Mouse (Mus musculus): ENCODE measurements around the gene Zan.
"Not testable (repeated sequence)": the region's sequence is repeated elsewhere in the genome, so short reads cannot be mapped to it uniquely, and the experiment has no call there.

The Zan gene

GRCm38 (mm10) chr5:137501709-137502666 is 25.1 kb upstream of the Zan start, which contains the start of gene Pop7:
Gene Pop7 (minus strand): TSS chr5:137502518.
- DNase-seq (ENCODE audit: low spot score in 2 of 2) = peak; percentile 99 to 100

DNA sequence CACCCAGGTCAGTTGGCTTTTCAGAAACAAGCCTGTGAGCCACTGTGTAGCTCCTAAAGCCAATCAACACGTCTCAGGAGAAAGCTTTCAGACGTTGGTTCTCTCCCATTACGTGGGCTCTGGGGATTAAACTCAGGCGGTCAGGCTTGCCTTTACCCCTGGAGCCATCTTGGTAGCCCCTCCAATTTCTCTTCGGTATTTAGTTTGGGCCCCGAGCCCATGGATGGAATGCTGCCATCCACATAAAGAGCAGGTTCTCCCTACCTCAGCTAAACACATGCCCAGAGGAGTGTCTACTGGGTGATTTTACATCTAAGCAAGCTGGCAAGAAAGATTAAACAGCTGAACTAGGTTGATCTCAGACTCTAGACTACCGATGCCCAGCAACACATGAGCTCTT is 23.3 kb upstream of the Zan start:
- no peak for DNase-seq (ENCODE audit: low spot score in 2 of 2)

DNA sequence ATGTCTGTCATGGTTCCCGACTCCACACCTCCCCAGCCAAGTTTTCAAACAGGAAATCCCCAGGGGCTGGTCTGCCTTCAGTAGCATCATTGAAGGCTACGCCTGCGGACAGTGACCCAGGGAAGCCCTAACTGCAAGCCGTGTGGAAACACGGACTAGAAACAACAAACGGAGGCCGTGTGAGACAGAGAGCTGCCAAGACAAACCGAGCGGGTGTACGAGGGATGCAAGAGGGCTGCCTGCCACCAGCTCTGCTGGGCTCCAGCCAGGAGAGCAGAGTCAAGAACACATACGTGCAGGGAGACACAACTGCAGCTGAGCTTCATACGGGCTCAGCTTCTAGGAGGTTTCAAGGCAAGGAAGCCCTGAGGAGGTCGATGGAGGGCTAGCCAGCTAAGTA is 17.0 kb upstream of the Zan start:
- no peak for DNase-seq (ENCODE audit: low spot score in 2 of 2)

GRCm38 (mm10) chr5:137491559-137491958 is 14.7 kb upstream of the Zan start:
- no peak for DNase-seq (ENCODE audit: low spot score in 2 of 2)

GRCm38 (mm10) chr5:137487616-137488015 is 10.8 kb upstream of the Zan start:
- DNase-seq (ENCODE audit: low spot score in 2 of 2) = no peak

DNA sequence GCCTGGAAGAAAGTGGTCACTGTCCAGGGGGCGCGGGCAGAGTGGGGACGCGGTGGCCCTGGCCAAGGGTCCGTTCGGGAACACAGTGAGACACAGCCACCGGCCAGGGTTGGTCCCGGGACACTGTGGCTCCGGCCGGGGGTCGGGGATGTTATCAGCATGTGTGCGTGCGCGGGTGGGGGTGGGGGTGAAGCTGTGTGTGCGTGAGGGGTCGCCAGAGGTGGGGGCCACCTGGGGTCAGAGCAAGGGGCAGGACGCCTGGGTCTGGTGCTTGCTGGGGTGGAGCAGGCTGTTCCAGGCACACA is 8.9 kb upstream of the Zan start:
- DNase-seq (ENCODE audit: low spot score in 2 of 2) = no peak

DNA sequence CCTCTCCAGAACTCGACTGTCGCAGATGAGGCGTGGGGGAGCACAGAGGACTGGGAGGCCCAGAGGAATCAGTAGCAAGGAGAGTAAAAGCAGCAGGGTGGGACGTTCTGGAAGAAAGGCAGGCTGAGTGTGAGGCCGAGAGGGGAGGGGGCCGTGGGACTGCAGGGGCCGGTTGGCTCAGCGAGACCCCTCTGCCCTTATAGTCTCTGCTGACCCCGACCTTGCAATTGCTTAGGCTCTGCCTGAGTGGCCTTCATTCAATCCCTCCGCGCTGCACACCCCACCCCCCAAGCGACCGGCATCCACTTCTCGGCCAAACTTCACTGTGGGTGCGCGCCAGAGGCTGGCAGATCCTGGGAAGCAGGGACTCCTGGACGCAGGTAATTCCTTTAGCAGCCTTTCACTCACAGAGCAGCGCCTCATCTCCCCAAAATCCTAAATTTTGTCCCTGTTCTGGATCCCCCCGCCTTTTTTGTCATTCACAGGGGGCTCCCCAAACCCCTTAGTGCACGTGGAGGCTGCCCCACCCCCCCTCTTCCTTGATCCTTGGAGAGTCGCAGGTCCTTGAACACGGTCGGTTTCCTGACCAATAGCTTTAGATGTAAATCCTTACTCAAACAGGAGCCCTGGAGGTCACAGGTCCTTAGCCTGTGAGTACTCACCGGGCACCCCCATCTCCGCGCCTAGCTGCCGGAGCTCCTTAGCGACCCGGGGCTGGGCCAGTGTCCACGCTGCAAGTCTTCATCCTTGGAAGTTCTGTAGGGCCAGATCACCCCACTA is 8.4 kb upstream of the Zan start:
- no peak for DNase-seq (ENCODE audit: low spot score in 2 of 2)

DNA sequence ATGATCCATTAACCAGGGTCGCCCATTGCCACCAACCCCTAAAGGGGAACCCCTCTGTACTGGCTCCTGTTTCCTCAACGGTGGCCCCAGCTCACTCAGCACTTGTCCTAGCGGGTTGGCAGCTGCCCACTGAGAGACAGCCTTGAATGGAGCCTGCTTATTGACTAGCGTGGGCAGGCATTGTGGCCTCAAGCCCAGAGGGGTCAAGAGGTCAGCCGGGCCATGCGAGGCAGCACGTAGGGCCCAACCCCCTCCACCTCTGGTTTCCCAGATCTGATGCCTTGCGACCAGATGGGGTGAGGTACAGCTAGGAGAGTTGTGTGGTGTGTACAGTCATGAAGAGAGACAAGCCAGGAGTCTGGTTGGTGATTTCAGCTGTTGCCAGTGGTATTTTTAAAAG is 5.0 kb upstream of the Zan start:
- DNase-seq (ENCODE audit: low spot score in 2 of 2) = no peak

DNA sequence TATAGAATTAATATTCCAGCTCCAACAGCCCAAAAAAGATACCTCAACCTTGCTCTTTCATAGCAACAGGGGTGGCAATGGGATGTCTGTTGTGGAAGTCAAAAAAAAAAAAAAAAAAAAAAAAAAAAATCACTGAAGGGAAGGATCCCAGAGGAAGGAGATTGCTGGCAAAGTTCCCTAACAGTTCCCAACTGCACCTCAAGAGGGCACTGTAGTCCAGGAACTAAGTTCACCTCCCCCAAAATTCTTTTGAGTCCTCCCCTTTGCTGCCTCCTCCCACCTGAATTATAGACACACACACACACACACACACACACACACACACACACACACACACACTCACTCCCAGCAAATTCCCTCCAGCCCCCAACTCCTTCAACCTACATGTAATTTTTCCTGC is 4.3 kb upstream of the Zan start:
- DNase-seq (ENCODE audit: low spot score in 2 of 2) = peak; percentile 44 to 50

GRCm38 (mm10) chr5:137474351-137474750 is 2.5 kb downstream of the Zan start:
- DNase-seq (ENCODE audit: low spot score in 2 of 2) = no peak

GRCm38 (mm10) chr5:137472252-137472904 is 4.5 kb downstream of the Zan start:
- no peak for DNase-seq (ENCODE audit: low spot score in 2 of 2)

DNA sequence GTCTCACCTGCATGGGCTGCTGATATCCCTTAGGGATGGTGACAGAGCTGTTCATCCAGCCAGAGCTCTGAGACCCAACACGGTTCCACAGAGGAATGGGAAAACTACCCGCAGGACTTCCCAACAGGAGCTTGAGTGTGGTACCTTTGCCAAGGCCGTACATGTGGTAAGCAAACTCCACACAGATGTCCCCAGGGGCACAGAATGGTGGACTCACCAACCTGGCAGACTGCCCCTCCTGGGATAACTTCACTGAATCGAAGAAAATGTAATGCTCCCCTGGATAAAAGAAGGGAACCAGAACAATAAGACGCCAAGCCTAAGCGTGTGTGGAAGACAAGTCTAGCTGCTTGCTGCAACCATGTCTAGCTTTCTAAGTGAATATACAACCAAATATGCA is 9.9 kb downstream of the Zan start:
- DNase-seq (ENCODE audit: low spot score in 2 of 2) = no peak

DNA sequence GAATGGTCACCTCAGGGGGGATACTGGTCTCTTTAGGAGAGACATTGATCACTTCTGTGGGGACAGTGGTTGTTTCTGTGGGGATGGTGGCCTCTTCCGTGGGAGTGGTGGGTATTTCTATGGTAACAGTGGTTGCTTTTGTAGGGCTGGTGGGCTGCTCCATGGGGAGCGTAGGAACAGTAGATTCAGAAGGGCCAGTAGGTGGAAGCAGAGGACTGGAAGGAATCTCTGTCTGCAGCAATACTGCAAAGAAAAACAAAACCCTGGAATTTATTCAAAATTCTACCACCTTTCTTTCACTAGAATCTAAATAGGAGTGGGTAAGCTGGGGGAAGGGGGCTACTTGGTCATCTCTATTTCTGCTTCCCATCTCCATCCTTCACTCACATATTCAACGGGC is 11.8 kb downstream of the Zan start:
- DNase-seq (ENCODE audit: low spot score in 2 of 2) = no peak

- no peak for DNase-seq (ENCODE audit: low spot score in 2 of 2)
Observed at GRCm38 (mm10) chr5:137455866-137456591, 20.8 kb downstream of the Zan start.

DNA sequence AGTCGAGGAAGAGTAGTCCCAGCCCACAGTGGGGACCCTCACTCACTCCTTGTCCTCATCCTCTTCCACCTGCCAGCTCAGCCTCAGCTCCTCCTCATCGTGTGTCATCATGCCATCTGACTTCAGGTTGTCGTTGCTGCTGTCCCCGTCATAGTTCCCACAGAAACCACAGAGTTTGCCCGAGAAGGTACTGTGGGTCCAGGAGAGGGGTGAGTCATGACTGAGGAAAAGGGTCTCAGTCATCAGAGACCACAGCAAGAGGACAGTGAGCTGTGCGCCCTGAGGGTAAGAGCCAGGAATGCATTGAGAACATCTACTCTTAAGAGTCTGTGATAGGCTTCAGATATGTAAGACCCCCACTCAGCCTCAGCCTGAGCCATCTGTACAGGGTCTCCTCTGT is 21.7 kb downstream of the Zan start:
- DNase-seq (ENCODE audit: low spot score in 2 of 2) = no peak

GRCm38 (mm10) chr5:137445536-137445935 is 31.3 kb downstream of the Zan start:
- no peak for DNase-seq (ENCODE audit: low spot score in 2 of 2)

DNA sequence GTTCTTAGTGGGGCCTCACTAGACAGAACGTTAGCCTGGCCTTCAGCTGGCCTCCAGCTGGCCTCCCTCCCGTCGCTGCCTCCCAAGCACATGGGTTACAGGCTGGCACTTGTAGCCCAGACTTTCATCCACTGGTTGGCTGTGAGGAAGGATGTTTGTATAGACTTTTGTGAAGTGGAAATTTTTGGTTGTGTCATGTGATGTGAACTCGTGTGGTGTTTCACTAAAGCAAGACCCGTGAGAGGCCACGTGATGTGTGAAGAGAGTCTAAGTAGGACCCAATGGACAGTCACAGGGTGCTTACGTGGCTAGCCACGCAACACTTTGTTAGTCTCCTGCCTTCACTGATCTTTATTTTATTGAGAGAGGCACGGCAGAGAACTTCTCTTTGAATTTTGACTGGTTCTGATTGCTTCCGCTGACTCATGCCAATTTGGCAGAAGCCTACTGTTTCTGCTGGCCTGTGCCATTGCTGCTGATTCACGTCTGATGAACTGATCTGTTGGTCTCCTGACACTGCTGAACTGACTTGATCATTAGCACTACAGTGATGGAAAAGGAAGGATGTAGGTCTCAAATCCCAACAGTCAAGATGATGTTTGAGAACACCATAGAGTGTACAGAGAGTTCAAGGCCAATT is 36.5 kb downstream of the Zan start:
- no peak for DNase-seq (ENCODE audit: low spot score in 2 of 2)

DNA sequence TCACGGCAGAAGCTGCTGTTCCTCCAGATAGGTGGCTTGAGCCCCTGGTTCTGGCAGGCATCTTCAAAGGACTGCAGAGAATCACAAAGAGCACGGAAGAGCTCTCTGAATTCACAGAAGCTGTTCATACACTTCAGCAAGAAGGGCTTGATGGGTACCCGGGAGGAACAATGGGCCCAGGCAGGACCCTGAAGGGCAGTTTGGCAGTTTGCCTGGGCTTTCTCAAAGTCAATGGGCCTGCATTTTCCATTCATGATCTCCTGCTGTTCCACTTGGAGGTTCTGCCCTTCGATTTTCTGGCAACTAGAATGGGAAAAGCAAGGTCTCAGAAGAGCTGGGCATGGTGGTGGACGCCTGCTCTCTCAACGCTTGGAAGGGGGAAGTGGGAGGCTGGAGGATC is 43.0 kb downstream of the Zan start:
- DNase-seq (ENCODE audit: low spot score in 2 of 2) = no peak

DNA sequence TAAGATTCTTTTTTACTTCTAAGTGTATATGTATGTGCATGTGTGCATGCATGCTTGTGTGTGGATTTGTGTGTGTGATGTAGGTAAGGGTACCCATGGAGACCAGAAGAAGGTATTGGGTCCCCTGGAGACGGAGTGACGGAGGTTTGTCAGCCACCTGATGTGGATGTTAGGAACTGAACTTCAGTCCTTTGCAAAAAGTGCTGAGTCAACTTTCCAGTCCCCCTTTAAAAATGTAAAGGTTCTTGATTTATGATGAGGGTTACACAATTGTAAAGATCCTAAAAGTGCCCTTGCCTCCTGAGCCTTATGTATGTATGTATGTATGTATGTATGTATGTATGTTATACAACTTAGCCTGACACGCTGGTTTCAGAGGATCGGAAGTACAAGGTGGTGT is 46.5 kb downstream of the Zan start:
- not testable (repeated sequence) for DNase-seq (ENCODE audit: low spot score in 2 of 2)

GRCm38 (mm10) chr5:137425648-137426047 is 51.2 kb downstream of the Zan start:
- DNase-seq (ENCODE audit: low spot score in 2 of 2) = no peak

DNA sequence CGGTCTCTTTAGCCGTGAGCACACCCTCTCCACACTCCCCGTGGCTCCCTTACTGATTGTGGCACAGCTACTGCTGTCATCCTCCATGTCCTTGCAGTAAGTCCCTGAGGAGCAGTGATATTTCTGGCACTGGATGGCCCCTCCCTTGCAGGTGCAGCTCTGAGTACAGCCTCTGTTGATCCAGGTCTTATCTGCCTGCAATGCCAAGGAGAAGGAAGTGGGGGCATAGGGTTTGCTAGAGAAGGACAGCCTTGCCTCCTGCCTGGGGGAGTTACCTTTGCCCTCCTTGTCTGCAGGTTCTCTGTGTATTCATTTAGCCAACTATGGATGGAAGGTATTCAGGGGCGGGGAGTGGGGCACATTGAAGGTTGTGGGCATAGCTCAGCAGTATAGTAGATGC is 57.0 kb downstream of the Zan start:
- DNase-seq (ENCODE audit: low spot score in 2 of 2) = no peak

All from right cerebral cortex, postnatal 36 days (tissue).